Comparison of ENCODE assay signal across 16 mouse cellular contexts in genomic region chr2:118029470-118030108, GRCm38 (mm10).
DNase-seq lines count a peak whose midpoint lies in the region; ATAC-seq and TF ChIP-seq lines count a peak whose summit lies in the region.
"Had no signal": no experiment of that assay in that cellular context is flagged by ENCODE, and none has a peak within 500 bp of the region (broad histone marks: within the 10 kb centered on the region; RNA-seq: fewer than 3 reads in every experiment).

No protein-coding gene starts in this region.

- 63% methylated on average over 1 of the region's 1 CpGs for WGBS in heart, adult 2 months
- 38% methylated on average over 1 of the region's 1 CpGs for WGBS in lung, embryonic 16.5 days
- 49% methylated on average over 1 of the region's 1 CpGs for WGBS in stomach, embryonic 16.5 days
- 67% methylated on average over 1 of the region's 1 CpGs for WGBS in hindbrain, embryonic 12.5 days

- no peak for TF ChIP-seq POLR2A in heart, adult 2 months (IDR thresholded peaks at IDR 0.05; ENCODE audit: insufficient read depth, low read depth, low read length)
- TF ChIP-seq POLR2A in embryonic fibroblast, embryonic 13.5 days (IDR thresholded peaks at IDR 0.05; ENCODE audit: low read depth, low read length): no peak

- peak; percentile 95 for ATAC-seq in lung, embryonic 16.5 days (ENCODE audit: low read depth)
- 0 out of 2 replicates have a peak, but pooled peaks have one; percentile 51 for ATAC-seq in stomach, embryonic 16.5 days (ENCODE audit: insufficient read depth, low FRiP score)
- ATAC-seq in hindbrain, embryonic 12.5 days (ENCODE audit: low FRiP score): no peak
- ATAC-seq: forebrain, postnatal 0 days had no signal

- TF ChIP-seq EP300 in heart, adult 2 months (IDR thresholded peaks at IDR 0.05; ENCODE audit: insufficient read depth, low read depth, low read length): no peak

- no peak for DNase-seq in heart, adult 2 months
- DNase-seq in heart, adult 18-20 months: no peak
- no peak for DNase-seq in lung, postnatal 14 days
- DNase-seq: cerebellum, adult 11-12 months; cerebellum, adult 9-10 months; cerebellum, postnatal 25 days; forebrain, postnatal 0 days had no signal

- H3K4me3 ChIP-seq in heart, adult 2 months: no peak overlapping the region
- H3K4me3 ChIP-seq in lung, embryonic 16.5 days (ENCODE audit: low read length): no peak overlapping the region
- no peak overlapping the region for H3K4me3 ChIP-seq in embryonic fibroblast, embryonic 13.5 days (ENCODE audit: insufficient read depth, low read length)
- no peak overlapping the region for H3K4me3 ChIP-seq in stomach, embryonic 16.5 days (replicated peaks; ENCODE audit: low read length)
- H3K4me3 ChIP-seq in hindbrain, embryonic 12.5 days: no peak overlapping the region
- H3K4me3 ChIP-seq: embryonic facial prominence, embryonic 12.5 days; forebrain, embryonic 12.5 days; heart, embryonic 15.5 days had no signal

- no peaks in the 10 kb centered on the region for H3K79me2 ChIP-seq in heart, adult 2 months (replicated peaks; ENCODE audit: control insufficient read depth, insufficient read depth, low read length)

- no peaks in the 10 kb centered on the region for H3K4me1 ChIP-seq in heart, adult 2 months (ENCODE audit: control insufficient read depth, insufficient read depth, low read length)
- H3K4me1 ChIP-seq in lung, embryonic 16.5 days (replicated peaks; ENCODE audit: control insufficient read depth, insufficient read depth, low read length): peaks cover 15% of the 10 kb centered on the region
- 0 out of 2 replicates have a peak, but pooled peaks cover 3% of the 10 kb centered on the region for H3K4me1 ChIP-seq in embryonic fibroblast, embryonic 13.5 days (ENCODE audit: control insufficient read depth, insufficient read depth, low read length)
- peaks cover 2% of the 10 kb centered on the region; the same call in 1 of the 2 replicates for H3K4me1 ChIP-seq in stomach, embryonic 16.5 days (ENCODE audit: control insufficient read depth, insufficient read depth, low read length)
- no peaks in the 10 kb centered on the region for H3K4me1 ChIP-seq in hindbrain, embryonic 12.5 days
- H3K4me1 ChIP-seq: embryonic facial prominence, embryonic 12.5 days; forebrain, embryonic 12.5 days; heart, embryonic 15.5 days had no signal

- no peak for TF ChIP-seq CTCF in heart, adult 2 months (IDR thresholded peaks at IDR 0.05)
- TF ChIP-seq CTCF in embryonic fibroblast, embryonic 13.5 days (IDR thresholded peaks at IDR 0.05; ENCODE audit: borderline replicate concordance, insufficient read depth, low read length): no peak

- H3K27me3 ChIP-seq in heart, adult 2 months (ENCODE audit: control insufficient read depth, insufficient read depth, low read length): no peaks in the 10 kb centered on the region
- H3K27me3 ChIP-seq in lung, embryonic 16.5 days (ENCODE audit: control insufficient read depth, insufficient read depth, low read depth, low read length): no peaks in the 10 kb centered on the region
- H3K27me3 ChIP-seq in stomach, embryonic 16.5 days (ENCODE audit: control insufficient read depth, insufficient read depth, low read length): no peaks in the 10 kb centered on the region
- no peaks in the 10 kb centered on the region for H3K27me3 ChIP-seq in hindbrain, embryonic 12.5 days
- H3K27me3 ChIP-seq: embryonic facial prominence, embryonic 12.5 days; forebrain, embryonic 12.5 days; heart, embryonic 15.5 days had no signal

- no peaks in the 10 kb centered on the region for H3K36me3 ChIP-seq in heart, adult 2 months (ENCODE audit: control insufficient read depth, insufficient read depth, low read length)
- H3K36me3 ChIP-seq in lung, embryonic 16.5 days (ENCODE audit: control insufficient read depth, insufficient read depth, low read length): no peaks in the 10 kb centered on the region
- H3K36me3 ChIP-seq in stomach, embryonic 16.5 days (ENCODE audit: control insufficient read depth, insufficient read depth, low read length): no peaks in the 10 kb centered on the region
- no peaks in the 10 kb centered on the region for H3K36me3 ChIP-seq in hindbrain, embryonic 12.5 days
- H3K36me3 ChIP-seq: embryonic facial prominence, embryonic 12.5 days; forebrain, embryonic 12.5 days; heart, embryonic 15.5 days had no signal

- intact Hi-C loops in heart, adult 2 months (cut with DNase I): loop anchor here (5.0 kb wide), 1 partner anchor 43 kb away; no protein-coding TSS in a partner anchor

- H3K4me2 ChIP-seq in lung, embryonic 16.5 days (ENCODE audit: low read depth, low read length): no peak overlapping the region
- H3K4me2 ChIP-seq in stomach, embryonic 16.5 days (ENCODE audit: low read depth, low read length): no peak overlapping the region
- H3K4me2 ChIP-seq in hindbrain, embryonic 12.5 days (replicated peaks): no peak overlapping the region
- H3K4me2 ChIP-seq: embryonic facial prominence, embryonic 12.5 days; forebrain, embryonic 12.5 days; heart, embryonic 11.5 days; heart, embryonic 15.5 days; hindbrain, embryonic 14.5 days had no signal

- no peak overlapping the region for H3K9ac ChIP-seq in heart, adult 2 months (ENCODE audit: low read depth, low read length)
- H3K9ac ChIP-seq in lung, embryonic 16.5 days (ENCODE audit: low read length): no peak overlapping the region
- no peak overlapping the region for H3K9ac ChIP-seq in stomach, embryonic 16.5 days (ENCODE audit: low read length)
- H3K9ac ChIP-seq in hindbrain, embryonic 12.5 days: no peak overlapping the region
- H3K9ac ChIP-seq: embryonic facial prominence, embryonic 12.5 days; forebrain, embryonic 12.5 days; forebrain, postnatal 0 days; heart, embryonic 15.5 days; hindbrain, embryonic 14.5 days had no signal

- H3K9me3 ChIP-seq in lung, embryonic 16.5 days (ENCODE audit: control insufficient read depth, low read length): no peaks in the 10 kb centered on the region
- H3K9me3 ChIP-seq in stomach, embryonic 16.5 days (replicated peaks; ENCODE audit: control insufficient read depth, low read length): no peaks in the 10 kb centered on the region
- no peaks in the 10 kb centered on the region for H3K9me3 ChIP-seq in hindbrain, embryonic 12.5 days (replicated peaks)
- H3K9me3 ChIP-seq: embryonic facial prominence, embryonic 12.5 days; forebrain, embryonic 12.5 days; heart, embryonic 15.5 days had no signal

- peak overlapping the region; percentile 7; the same call in 1 of the 2 replicates for H3K27ac ChIP-seq in heart, adult 2 months
- H3K27ac ChIP-seq in lung, embryonic 16.5 days (ENCODE audit: low read length): peak overlapping the region; percentile 91
- H3K27ac ChIP-seq in embryonic fibroblast, embryonic 13.5 days (ENCODE audit: insufficient read depth, low read length): peak overlapping the region; percentile 93
- H3K27ac ChIP-seq in stomach, embryonic 16.5 days (ENCODE audit: low read length): peak overlapping the region; percentile 53
- no peak overlapping the region for H3K27ac ChIP-seq in hindbrain, embryonic 12.5 days
- H3K27ac ChIP-seq: embryonic facial prominence, embryonic 12.5 days; forebrain, embryonic 12.5 days; hindbrain, embryonic 14.5 days had no signal
